Mouse (Mus musculus): ENCODE data around the gene Arl8a. TPM values are rescaled to one million over a fixed set of nuclear protein-coding genes. Genes with fewer than 3 reads are reported as not detected.
"Not testable (repeated sequence)": the region's sequence is repeated elsewhere in the genome, so short reads cannot be mapped to it uniquely, and the experiment has no call there.

The Arl8a gene
- 129 and 143 TPM in 2 replicates for polyA plus RNA-seq (2016; fragmentation: Nextera tagmentation; extraction: Ambion mirVana)

GRCm38 (mm10) chr1:135146077-135146945 is at the start of gene Arl8a:
Arl8a (plus strand) TSS chr1:135146824.
- H3K4me3 ChIP-seq: peak within 1 kb of the TSS; percentile 95
- peak within 1 kb of the TSS; percentile 96 for H3K9ac ChIP-seq (replicated peaks)
- H3K9me3 ChIP-seq: no peaks in the 10 kb centered on the region
- WGBS: under 1% methylated on average over 69 of the region's 78 CpGs
- H3K4me1 ChIP-seq: peaks cover 19% of the 10 kb centered on the region
- peaks cover 9% of the 10 kb centered on the region for H3K27me3 ChIP-seq
- H3K36me3 ChIP-seq: no peaks in the 10 kb centered on the region
- peak; percentile 85 for ATAC-seq (ENCODE audit: low FRiP score, low read depth)
- H3K4me2 ChIP-seq (replicated peaks): peak within 1 kb of the TSS; percentile 82
- peak within 1 kb of the TSS; percentile 89 for H3K27ac ChIP-seq (replicated peaks)

- no peak overlapping the region for H3K4me3 ChIP-seq
- H3K27ac ChIP-seq (replicated peaks): no peak overlapping the region
- H3K27me3 ChIP-seq: peaks cover 31% of the 10 kb centered on the region
- H3K4me1 ChIP-seq: no peaks in the 10 kb centered on the region
- WGBS: 89% methylated on average over 6 of the region's 6 CpGs
- no peak overlapping the region for H3K9ac ChIP-seq (replicated peaks)
- ATAC-seq (ENCODE audit: low FRiP score, low read depth): no peak
- H3K36me3 ChIP-seq: no peaks in the 10 kb centered on the region
- no peak overlapping the region for H3K4me2 ChIP-seq (replicated peaks)
- H3K9me3 ChIP-seq: no peaks in the 10 kb centered on the region
Observed at GRCm38 (mm10) chr1:135097441-135097840, 49.2 kb upstream of the Arl8a start.

GRCm38 (mm10) chr1:135098441-135098840 is 48.2 kb upstream of the Arl8a start:
- H3K36me3 ChIP-seq: no peaks in the 10 kb centered on the region
- no peak overlapping the region for H3K9ac ChIP-seq (replicated peaks)
- ATAC-seq (ENCODE audit: low FRiP score, low read depth): no peak
- no peaks in the 10 kb centered on the region for H3K4me1 ChIP-seq
- no peak overlapping the region for H3K4me3 ChIP-seq
- 90% methylated on average over 7 of the region's 7 CpGs for WGBS
- H3K4me2 ChIP-seq (replicated peaks): no peak overlapping the region
- H3K27ac ChIP-seq (replicated peaks): no peak overlapping the region
- no peaks in the 10 kb centered on the region for H3K9me3 ChIP-seq
- peaks cover 41% of the 10 kb centered on the region for H3K27me3 ChIP-seq

- H3K9me3 ChIP-seq: no peaks in the 10 kb centered on the region
- H3K4me2 ChIP-seq (replicated peaks): no peak overlapping the region
- peaks cover 8% of the 10 kb centered on the region for H3K4me1 ChIP-seq
- no peak overlapping the region for H3K9ac ChIP-seq (replicated peaks)
- peaks cover 61% of the 10 kb centered on the region for H3K27me3 ChIP-seq
- WGBS: 79% methylated on average over 7 of the region's 7 CpGs
- no peaks in the 10 kb centered on the region for H3K36me3 ChIP-seq
- no peak overlapping the region for H3K4me3 ChIP-seq
- no peak for ATAC-seq (ENCODE audit: low FRiP score, low read depth)
- no peak overlapping the region for H3K27ac ChIP-seq (replicated peaks)
Observed at GRCm38 (mm10) chr1:135100400-135100799, 46.2 kb upstream of the Arl8a start.

GRCm38 (mm10) chr1:135105124-135105523 is 41.5 kb upstream of the Arl8a start, which contains the start of gene Lgr6:
Lgr6 (minus strand) TSS chr1:135105276.
- no peaks in the 10 kb centered on the region for H3K36me3 ChIP-seq
- no peak within 1 kb of the TSS for H3K27ac ChIP-seq (replicated peaks)
- H3K9ac ChIP-seq (replicated peaks): peak within 1 kb of the TSS; percentile 44; the same call in 1 of the 2 replicates
- WGBS: 1% methylated on average over 38 of the region's 40 CpGs
- H3K4me3 ChIP-seq: peak within 1 kb of the TSS; percentile 43
- 0 out of 2 replicates have a peak, but pooled peaks have one; percentile 16 for ATAC-seq (ENCODE audit: low FRiP score, low read depth)
- H3K4me1 ChIP-seq: peaks cover 17% of the 10 kb centered on the region
- H3K4me2 ChIP-seq (replicated peaks): peak within 1 kb of the TSS; percentile 69
- peaks cover 76% of the 10 kb centered on the region for H3K27me3 ChIP-seq
- no peaks in the 10 kb centered on the region for H3K9me3 ChIP-seq

GRCm38 (mm10) chr1:135105951-135106350 is 40.7 kb upstream of the Arl8a start:
- Histone ChIP-seq H3K4me1 (peaks cover 17% of the 10 kb centered on the region), H3K36me3 (no peaks in the 10 kb centered on the region), H3K4me2 (replicated peaks) (0 out of 2 replicates have a peak overlapping the region, but pooled peaks have one; percentile 69), H3K4me3 (no peak overlapping the region), H3K9me3 (no peaks in the 10 kb centered on the region), H3K27me3 (peaks cover 71% of the 10 kb centered on the region), H3K9ac (replicated peaks) (no peak overlapping the region), H3K27ac (replicated peaks) (no peak overlapping the region)
- 3% methylated on average over 8 of the region's 8 CpGs for WGBS
- ATAC-seq (ENCODE audit: low FRiP score, low read depth): no peak

- H3K4me3 ChIP-seq: no peak overlapping the region
- peaks cover 17% of the 10 kb centered on the region for H3K4me1 ChIP-seq
- H3K27me3 ChIP-seq: peaks cover 53% of the 10 kb centered on the region
- no peaks in the 10 kb centered on the region for H3K36me3 ChIP-seq
- H3K9me3 ChIP-seq: no peaks in the 10 kb centered on the region
- no peak overlapping the region for H3K4me2 ChIP-seq (replicated peaks)
- no peak overlapping the region for H3K9ac ChIP-seq (replicated peaks)
- H3K27ac ChIP-seq (replicated peaks): no peak overlapping the region
- WGBS: 34% methylated on average over 6 of the region's 6 CpGs
- no peak for ATAC-seq (ENCODE audit: low FRiP score, low read depth)
Observed at GRCm38 (mm10) chr1:135108611-135109010, 38.0 kb upstream of the Arl8a start.

GRCm38 (mm10) chr1:135110075-135110474 is 36.5 kb upstream of the Arl8a start:
- no peak for ATAC-seq (ENCODE audit: low FRiP score, low read depth)
- 22% methylated on average over 6 of the region's 6 CpGs for WGBS
- H3K4me2 ChIP-seq (replicated peaks): no peak overlapping the region

GRCm38 (mm10) chr1:135111271-135111670 is 35.4 kb upstream of the Arl8a start:
- not testable (repeated sequence) for H3K4me3 ChIP-seq; H3K9me3 ChIP-seq; H3K36me3 ChIP-seq; H3K9ac ChIP-seq (replicated peaks); H3K4me1 ChIP-seq; ATAC-seq (ENCODE audit: low FRiP score, low read depth); H3K27ac ChIP-seq (replicated peaks); H3K4me2 ChIP-seq (replicated peaks)
- peaks cover 26% of the 10 kb centered on the region for H3K27me3 ChIP-seq
- WGBS: 59% methylated on average over 5 of the region's 5 CpGs

More at GRCm38 (mm10) chr1:135110075-135110474, 36.5 kb upstream of the Arl8a start:
- Histone ChIP-seq H3K4me1 (peaks cover 12% of the 10 kb centered on the region), H3K36me3 (no peaks in the 10 kb centered on the region), H3K27ac (replicated peaks) (no peak overlapping the region), H3K9me3 (no peaks in the 10 kb centered on the region), H3K4me3 (no peak overlapping the region), H3K9ac (replicated peaks) (no peak overlapping the region), H3K27me3 (peaks cover 38% of the 10 kb centered on the region)

GRCm38 (mm10) chr1:135112661-135113060 is 34.0 kb upstream of the Arl8a start:
- no peaks in the 10 kb centered on the region for H3K9me3 ChIP-seq
- no peak overlapping the region for H3K27ac ChIP-seq (replicated peaks)
- H3K36me3 ChIP-seq: no peaks in the 10 kb centered on the region
- H3K9ac ChIP-seq (replicated peaks): no peak overlapping the region
- no peak overlapping the region for H3K4me2 ChIP-seq (replicated peaks)
- no peak for ATAC-seq (ENCODE audit: low FRiP score, low read depth)
- WGBS: 15% methylated on average over 8 of the region's 8 CpGs
- no peak overlapping the region for H3K4me3 ChIP-seq
- H3K27me3 ChIP-seq: peaks cover 15% of the 10 kb centered on the region
- H3K4me1 ChIP-seq: 0 out of 2 replicates have a peak, but pooled peaks cover 4% of the 10 kb centered on the region

GRCm38 (mm10) chr1:135124573-135125363 is 21.9 kb upstream of the Arl8a start:
- H3K4me1 ChIP-seq: 0 out of 2 replicates have a peak, but pooled peaks cover 5% of the 10 kb centered on the region
- H3K9me3 ChIP-seq: no peaks in the 10 kb centered on the region
- H3K27ac ChIP-seq (replicated peaks): no peak overlapping the region
- H3K36me3 ChIP-seq: no peaks in the 10 kb centered on the region
- H3K9ac ChIP-seq (replicated peaks): no peak overlapping the region
- 91% methylated on average over 8 of the region's 8 CpGs for WGBS
- ATAC-seq (ENCODE audit: low FRiP score, low read depth): no peak
- H3K27me3 ChIP-seq: peaks cover 30% of the 10 kb centered on the region
- H3K4me3 ChIP-seq: no peak overlapping the region
- H3K4me2 ChIP-seq (replicated peaks): no peak overlapping the region

- no peaks in the 10 kb centered on the region for H3K9me3 ChIP-seq
- no peaks in the 10 kb centered on the region for H3K36me3 ChIP-seq
- no peak overlapping the region for H3K4me2 ChIP-seq (replicated peaks)
- peaks cover 34% of the 10 kb centered on the region for H3K27me3 ChIP-seq
- H3K4me3 ChIP-seq: no peak overlapping the region
- WGBS: 75% methylated on average over 8 of the region's 8 CpGs
- 0 out of 2 replicates have a peak, but pooled peaks cover 5% of the 10 kb centered on the region for H3K4me1 ChIP-seq
- ATAC-seq (ENCODE audit: low FRiP score, low read depth): no peak
- no peak overlapping the region for H3K9ac ChIP-seq (replicated peaks)
- H3K27ac ChIP-seq (replicated peaks): no peak overlapping the region
Observed at GRCm38 (mm10) chr1:135125990-135126389, 20.6 kb upstream of the Arl8a start.
